Mouse (Mus musculus) CD8-positive naive resting alpha-beta T cell, adult 2 months (primary cell): ENCODE measurements around the gene Itsn1.

Experiments
- DNase-seq, 2 experiments: peaks; one replicate each; pipeline ENCODE4 v3.0.0; 2022; ENCODE audit warnings: low read depth in 2 of 2, low spot score in 2 of 2

The Itsn1 gene

DNA sequence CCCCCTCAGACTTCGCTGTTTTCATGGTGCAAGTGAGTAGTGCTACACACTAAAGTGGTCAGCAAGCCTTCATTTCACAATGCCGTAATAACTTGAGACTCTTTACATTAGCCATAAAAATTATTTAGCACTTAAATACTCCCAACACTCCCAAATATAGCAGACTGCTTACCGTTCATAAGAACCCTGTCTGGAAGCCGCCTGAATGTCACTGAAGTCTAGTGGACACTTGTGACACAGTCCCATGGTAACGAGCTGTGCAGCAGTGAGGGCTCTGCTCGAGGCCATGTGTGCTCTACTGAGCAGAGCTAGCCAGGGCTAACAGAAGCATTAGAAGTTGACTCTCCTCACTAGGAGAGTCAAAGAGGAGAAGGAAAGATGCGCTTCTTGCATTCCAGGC is 81.2 kb downstream of the Itsn1 start:
- no peak for DNase-seq

DNA sequence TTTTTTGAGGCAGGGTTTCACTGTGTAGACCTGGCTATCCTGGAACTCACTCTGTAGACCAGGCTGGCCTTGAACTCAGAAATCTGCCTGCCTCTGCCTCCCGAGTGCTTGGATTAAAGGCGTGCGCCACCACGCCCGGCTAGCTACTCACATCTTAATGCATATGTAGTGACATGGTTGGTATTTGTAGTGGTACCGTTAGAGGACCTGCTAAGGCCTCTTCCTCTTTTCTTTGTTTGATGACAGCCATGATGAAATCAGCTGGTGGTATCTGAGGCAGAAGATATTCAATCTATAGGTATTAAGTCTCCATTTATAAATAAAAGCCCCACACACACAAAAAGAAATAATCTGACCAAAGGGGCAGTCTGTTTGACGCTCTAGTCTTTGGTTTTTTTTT is 82.3 kb downstream of the Itsn1 start:
- no peak for DNase-seq

DNA sequence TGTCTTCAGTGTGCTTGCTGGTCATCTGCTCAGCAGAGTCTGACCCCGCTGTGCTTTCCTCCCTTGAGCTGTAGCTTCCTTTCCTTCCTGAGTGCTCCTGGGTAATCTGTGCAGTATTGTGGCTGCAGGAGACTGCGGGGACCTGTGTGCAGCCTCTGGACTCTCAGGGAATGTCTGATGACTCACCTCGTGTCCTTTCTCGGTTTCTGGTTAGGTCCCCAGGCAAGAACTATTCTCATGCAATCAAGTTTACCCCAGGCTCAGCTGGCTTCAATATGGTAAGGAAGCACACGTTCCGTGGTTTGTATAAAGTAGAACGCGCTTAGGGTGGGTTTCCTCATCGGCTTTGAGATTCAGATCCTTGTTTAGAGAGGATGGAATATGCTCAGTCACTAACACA is 82.8 kb downstream of the Itsn1 start:
- DNase-seq = no peak

DNA sequence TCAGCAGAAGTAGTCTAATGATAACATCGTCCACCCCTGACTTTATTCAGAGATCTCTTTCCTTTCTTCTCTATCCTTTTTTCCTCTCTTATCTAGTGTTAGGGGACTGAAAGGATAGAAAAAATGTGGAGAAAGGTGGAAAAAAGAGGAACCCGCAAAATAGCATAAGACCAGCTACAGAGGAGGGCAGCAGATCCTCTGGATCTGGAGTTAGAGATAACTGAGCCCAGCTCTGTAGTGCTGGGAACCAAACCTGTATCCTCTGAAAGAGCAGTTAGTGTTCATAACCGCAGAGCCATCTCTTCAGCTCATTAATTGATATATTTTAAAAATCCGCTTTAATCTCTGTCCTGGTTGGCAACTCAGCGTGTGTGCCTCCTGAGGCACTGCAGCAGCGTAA is 84.5 kb downstream of the Itsn1 start:
- no peak for DNase-seq

DNA sequence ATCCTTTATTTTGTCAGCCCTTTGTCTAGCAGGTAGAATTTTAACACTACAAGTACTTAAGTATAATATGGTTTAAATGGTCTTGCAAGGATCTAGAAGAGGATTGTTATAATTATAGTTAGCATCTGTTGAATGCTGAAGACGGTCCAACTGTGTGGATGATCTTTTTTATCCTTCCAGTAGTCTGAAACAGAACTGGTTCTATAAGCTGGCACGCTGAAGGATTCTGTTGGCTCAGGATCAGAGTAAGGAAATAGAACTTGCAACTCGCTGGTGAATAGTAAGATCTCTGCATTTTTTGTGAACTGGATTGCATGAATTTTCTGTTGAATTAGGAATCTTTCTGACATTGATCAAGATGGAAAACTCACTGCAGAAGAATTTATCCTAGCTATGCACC is 86.0 kb downstream of the Itsn1 start:
- no peak for DNase-seq

DNA sequence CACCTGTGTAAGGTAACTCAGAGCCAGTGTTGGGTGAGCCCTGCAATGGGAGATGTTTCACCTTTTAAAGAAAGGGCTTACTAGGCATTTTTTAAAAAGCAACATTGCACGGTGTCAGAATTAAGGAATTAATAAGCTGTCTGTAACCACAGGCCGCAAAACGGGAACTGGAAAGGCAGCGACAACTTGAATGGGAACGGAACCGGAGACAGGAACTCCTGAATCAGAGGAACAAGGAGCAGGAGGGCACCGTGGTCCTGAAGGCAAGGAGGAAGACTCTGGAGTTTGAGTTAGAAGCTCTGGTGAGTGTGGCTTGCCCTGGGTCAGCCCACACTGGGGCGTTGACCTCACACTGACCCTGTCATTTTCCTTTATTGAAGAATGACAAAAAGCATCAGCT is 91.2 kb downstream of the Itsn1 start:
- no peak for DNase-seq

DNA sequence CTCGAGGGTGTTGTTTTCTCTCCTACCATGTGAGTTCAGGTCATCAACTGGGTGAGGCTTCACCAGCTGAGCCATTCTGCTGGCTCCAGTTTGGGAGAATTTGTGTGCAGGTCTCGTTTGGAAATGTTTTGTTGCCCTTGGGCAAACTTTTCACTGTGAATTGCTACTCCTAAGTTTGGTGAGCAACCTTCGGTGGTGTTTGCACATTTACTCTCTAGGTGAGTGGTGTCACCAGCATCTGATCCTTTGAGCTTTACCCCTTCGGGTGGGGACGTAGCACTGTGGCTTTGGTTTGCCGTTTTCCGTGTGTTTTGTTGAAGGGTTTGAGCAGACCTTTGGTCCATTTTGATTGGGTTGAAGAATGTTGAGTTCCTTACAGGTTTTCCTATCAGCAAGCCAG is 93.2 kb downstream of the Itsn1 start:
- DNase-seq = no peak

DNA sequence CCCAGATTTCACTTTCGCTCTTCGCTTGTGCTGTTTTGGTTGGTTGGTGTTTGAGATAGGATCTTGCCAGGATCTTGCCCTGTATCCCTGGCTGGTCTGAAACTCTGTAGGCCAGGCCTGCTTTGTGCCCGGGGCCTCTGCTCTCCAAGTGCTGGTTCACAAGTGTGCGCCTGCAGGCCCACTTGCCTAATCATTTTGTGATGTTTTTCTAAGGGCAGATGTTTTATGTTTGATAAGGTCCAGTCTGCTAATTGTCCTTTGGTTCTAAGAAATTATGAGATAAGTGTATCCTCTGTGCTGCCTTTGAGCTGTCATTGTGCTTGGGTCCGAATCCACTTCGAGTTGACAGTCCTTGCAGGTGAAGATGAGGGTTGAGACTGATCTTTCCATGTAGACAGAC is 93.7 kb downstream of the Itsn1 start:
- DNase-seq = no peak

DNA sequence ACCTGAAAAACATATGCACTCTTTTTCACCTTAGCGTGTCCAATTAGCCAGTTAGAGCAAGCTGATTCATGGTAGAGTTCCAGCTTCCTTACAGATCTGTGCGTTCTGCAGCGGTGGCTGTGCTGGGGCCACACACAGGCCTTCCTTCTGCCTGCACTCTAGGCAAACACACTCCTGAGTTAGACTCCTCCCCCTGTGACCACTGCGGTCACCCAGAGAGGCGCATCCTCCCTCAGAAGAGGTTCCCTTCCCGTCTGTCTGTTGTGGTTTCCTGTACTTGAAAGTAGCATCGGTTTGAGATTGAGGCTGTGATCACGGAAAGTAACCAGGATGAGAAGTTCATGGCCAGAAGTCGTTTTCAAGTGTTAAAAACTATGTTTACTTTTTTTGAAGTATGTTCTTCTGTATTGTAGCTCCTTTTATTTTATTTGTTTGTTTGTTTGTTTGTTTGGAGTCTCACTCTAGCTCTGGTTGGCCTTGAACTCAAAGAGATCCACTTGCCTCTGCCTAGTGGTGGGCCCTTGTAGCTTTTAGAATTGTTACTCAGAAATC is 96.8 kb downstream of the Itsn1 start:
- DNase-seq = peak; percentile 84 to 90

DNA sequence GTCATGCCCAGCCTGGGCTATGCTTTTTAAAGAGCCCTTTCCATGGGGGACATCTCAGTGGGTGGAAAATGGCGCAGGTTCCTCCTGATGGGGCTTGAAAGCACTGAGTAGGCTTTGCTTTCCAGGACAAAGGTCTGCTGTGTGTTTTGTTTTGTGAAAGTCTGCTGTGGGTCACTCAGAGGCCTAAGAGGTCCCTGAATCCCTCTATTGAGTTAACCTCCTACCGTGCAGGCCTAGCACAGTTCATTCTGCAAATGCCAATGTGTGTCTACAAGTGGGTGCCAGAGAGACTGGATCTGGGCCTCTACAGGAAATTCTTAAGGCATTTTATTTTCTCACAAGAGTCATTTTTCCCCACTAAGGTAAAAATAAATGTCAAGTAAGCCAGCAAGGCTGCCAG is 97.8 kb downstream of the Itsn1 start:
- DNase-seq = no peak

DNA sequence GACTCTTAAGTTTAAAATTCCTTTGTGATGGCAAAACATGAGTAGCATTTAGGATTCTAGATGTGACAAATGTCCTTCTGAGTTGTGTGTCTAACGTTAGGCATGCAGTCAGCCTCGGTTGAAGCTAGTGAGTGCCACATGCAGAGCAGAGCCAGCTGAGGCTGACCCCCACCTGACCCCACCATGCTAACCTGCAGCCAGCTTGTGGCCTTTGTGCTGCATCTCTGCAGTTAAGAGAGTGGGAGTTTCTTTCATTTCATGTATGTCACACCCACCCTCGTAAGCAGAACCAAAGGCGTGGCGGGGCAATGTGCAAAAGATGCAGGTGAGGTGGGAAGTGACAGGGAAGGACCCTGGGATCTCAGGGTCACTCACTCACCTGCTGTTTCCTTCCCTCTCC is 98.4 kb downstream of the Itsn1 start:
- DNase-seq = no peak

DNA sequence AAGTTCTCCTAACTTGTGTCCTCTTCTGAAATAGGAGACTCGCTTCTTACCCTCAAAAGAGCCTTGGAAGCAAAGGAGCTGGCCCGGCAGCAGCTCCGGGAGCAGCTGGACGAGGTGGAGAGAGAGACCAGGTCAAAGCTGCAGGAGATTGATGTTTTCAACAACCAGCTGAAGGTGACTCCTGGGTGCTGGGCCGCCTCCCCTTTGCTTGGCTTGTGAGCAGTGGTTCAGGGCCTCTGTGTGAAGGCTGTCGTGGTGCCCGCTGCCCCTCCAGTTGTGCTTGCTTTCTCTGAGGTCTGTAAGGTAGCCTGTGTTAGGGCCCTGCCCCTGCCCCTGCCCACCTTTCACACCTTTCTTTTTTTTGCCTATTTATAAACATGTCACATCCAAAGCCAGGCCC is 99.1 kb downstream of the Itsn1 start:
- no peak for DNase-seq

DNA sequence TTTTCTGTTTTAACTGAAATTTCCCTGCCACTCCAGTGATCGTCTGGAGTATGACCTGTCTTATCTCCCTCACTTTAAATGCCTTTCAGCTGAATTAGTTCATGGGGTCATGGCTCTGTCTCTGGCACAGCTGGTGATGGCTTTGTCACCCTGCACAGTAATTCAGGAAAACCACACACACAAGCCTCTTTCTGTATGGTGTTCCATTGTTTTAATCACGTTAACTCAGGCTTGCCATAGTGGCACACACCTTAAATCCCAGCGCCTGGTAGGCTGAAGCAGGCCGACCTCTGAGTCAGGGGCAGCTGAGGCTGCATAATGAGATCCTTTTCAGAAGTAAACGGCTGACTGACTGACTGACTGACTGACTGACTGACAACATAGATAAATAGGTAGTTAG is 99.5 kb downstream of the Itsn1 start:
- no peak for DNase-seq

DNA sequence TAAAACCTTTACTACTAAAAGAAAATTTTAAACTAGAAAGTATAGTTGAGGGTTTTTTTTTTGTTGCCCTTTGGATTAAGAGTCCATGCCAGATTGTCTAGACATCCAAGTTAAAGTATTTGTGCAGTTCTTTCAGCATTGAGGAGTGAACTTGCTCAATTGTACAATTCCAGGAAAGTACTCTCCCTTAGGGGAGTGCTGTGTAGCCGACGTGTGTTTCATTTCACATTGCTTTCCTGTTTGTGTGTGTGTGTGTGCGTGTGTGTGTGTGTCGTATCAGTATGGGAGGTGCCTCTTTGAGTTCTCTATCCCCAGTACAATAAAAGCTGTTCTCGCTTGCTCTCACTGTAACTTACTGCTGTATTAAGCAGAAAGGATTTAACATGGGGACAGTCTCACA is 100.0 kb downstream of the Itsn1 start:
- DNase-seq = no peak

DNA sequence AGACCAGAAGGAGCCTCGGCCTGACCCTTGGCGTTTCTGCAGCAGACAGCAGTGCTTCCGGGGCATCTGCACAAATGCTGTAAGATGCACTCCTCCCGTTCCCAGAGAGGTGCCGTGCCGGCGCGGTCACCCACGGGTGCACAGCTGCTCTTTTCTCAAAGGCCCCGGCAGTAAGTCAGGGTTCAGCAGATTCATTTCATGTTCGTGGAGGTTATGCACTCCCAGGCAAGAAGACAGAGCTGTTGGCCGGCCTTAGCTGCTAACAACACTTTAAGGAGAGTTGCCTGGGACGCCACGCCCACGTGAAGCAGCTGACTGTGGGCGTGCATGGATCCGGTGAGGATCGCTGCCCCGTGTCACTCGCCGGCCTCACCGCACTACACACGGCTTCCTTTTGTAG is 101.2 kb downstream of the Itsn1 start:
- DNase-seq = no peak

DNA sequence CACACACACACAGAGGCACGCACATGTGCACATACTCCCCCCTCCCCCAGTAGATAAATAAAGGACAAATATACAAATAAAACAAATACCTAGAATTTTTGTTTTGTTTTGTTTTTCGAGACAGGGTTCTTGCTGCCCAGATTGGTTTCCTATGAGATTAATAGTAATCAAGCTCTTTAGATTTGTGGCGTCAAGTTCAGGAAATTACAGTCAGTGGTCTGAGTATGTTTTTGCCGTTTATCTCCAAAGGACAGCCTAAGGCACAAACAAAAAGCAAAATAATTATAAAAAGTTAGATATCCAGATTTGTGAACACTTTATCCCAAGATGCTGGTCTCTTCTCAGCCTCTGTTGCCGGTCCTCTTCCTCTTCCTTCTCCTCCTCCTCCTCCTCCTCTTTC is 104.0 kb downstream of the Itsn1 start:
- DNase-seq = no peak

DNA sequence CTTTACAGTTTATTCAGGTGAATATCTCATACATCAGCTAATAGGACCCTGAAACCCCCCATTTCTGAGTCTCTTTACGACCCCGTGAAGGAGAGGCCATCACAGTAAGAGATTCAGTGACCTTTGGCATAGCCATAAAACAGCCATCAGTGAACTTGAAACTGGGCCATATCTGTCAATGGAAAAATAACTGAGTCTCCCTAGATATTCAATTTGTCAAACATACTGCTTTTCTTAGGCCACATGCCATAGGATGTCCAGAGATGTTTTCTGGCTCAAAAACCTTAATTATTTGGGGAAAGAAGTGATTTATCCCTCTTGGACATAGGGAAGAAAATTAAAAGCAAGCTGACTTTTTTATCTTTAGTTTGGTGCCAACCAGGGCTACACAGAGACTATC is 104.5 kb downstream of the Itsn1 start:
- no peak for DNase-seq

DNA sequence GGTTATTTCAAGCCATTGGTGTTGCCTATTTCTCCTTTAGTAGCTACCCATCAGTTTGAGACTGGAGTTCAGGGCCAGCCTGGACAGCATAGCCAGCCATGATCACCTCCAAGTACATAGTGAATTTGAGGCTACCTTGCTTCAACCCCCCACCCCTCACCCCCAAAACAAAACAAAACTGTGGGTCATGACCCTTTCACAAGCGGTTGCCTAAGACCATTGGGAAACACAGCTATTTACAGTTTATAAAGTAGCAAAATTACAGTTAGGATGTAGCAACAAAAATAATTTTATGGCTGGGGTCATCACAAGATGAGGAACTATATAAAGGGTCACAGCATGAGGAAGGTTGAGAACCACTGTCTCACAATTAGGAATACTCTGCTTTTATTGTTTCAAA is 104.9 kb downstream of the Itsn1 start:
- DNase-seq = no peak

DNA sequence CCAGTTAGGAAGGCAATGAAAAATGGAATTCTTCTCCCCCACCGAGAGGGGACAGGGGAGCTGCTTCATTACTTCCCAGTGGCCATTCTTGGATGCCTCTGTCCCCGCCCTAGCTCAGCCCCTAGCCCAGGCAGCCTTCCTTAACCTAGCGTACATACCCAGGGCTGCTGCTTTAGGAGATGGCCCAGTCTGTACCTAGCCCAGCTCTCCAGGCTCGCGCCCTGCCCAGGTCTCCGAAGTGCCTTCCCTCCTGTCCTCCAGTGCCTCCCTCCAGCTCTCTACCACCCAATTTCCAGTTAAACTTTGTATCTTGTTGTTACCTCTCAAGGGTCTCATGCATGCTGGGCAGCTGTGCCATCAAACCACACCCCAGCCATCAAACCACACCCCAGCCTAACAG is 106.7 kb downstream of the Itsn1 start:
- no peak for DNase-seq

DNA sequence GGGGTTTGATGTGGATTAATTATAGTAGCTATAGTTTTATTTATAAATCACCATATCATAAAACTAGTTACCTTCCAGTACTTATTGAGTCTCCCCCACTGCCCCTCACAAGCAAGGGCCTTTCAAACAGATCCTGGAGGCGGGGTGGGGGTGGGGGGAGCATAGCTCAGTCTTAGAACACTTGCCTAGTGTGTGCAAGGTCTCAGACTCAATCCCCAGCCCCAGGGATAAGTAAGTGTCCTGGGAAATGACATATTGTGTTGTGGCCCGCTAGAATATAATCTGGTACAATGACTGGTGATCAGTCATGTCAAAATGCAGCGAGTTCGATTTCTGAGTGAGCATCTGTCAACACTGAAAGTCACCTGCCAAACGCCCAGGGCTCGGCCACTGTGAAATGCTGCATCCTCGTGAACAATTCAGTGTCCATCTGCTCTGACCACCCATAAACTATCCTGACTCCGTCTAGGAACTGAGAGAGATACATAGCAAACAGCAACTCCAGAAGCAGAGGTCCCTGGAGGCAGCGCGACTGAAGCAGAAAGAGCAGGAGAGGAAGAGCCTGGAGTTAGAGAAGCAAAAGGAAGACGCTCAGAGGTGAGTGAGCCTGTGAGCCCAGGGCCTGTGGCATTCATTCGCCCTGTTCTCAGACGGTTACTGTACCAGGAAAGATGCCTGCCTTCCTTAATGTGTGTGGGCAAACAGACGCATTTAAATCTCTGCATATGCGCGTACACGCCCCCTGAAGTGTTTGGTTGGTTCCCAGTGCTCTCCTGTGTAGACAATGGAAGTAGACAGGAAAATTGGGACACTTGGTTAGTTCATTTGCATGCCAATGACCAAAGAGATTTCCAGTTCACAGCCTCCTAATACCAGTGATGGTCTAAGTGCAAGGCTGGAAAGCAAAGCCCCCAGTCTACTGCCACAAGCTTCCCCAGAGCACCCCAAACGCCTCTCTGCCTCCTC is 107.8 kb downstream of the Itsn1 start:
- DNase-seq = no peak

DNA sequence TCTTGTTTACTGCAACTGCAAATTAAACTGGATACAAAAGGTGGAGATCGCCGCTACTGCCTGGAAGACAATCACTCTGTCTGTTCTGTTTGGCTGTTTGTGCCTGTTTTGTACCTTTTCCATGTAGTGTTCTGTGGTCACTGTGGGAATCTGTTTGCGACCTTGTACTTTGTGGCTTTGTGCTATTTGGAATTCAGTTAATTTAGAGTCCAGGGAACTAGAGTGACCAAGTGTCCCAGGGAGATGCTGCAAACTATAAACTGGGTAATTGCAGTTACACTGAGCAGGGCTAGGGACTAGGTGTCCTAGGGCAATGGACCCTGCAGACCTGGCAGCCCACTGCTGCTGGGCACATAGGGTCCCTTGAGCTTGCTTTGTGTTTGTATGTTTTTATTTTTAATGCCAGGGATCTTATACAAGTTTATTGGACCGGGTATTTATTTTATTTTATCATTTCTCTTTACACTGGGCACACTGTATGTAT is 108.5 kb downstream of the Itsn1 start:
- DNase-seq = no peak

DNA sequence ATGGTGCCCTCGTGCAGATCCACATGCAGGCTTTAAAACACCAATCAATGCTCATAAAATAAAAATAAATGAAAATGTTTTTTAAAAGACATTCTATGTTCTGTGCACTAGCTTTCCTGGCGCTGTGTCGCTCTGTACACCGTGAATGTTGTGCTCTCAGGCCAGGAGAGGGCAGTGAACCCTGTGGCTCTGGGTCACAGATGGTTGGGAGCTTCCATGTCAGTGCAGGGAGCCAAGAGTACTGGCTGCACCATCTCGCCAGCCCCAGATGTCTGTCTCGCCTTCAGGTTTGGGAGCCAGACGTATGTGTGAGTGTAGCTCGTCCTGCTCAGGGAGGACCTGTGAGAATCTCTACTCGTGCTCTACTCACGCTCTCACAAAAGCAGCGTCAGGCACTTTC is 109.7 kb downstream of the Itsn1 start:
- DNase-seq = no peak

DNA sequence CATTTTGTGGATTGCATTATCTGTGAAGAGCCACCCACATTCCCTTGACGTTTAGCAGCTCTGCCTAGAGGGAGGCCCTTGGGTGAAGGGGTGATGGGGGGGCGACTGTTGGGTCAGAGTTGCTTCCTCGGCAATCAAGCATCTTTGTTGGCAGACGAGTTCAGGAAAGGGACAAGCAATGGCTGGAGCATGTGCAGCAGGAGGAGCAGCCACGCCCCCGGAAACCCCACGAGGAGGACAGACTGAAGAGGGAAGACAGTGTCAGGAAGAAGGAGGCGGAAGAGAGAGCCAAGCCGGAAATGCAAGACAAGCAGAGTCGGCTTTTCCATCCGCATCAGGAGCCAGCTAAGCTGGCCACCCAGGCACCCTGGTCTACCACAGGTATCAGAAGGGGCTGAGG is 110.4 kb downstream of the Itsn1 start:
- DNase-seq = no peak
